ENCODE assay signal across 11 mouse cellular contexts in the genomic region with DNA sequence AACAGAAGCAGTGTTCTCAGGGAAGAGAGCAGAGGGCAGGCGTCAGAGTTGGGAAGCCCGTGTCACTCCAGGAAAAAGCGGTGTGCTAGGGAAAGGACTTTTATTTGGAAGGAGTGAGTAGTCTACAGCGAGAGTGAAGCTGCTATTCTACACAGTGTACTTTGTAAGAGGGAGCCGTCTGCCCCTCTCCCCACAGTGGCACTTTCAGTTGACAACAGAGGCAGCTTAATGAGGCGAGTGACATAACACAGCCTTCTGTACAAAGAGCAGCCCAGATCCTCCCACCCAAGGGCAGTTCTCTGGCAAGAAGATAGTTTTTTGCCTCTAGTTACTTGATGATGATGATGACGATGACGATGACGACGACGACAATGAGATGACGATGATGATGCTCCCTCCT. TPM values are rescaled to one million over a fixed set of nuclear protein-coding genes. Genes with fewer than 3 reads are reported as not detected.
DNase-seq lines count a peak whose midpoint lies in the region; ATAC-seq and TF ChIP-seq lines count a peak whose summit lies in the region.
"Had no signal": no experiment of that assay in that cellular context is flagged by ENCODE, and none has a peak within 500 bp of the region (broad histone marks: within the 10 kb centered on the region; RNA-seq: fewer than 3 reads in every experiment).

No protein-coding gene starts in this region.

- H3K27ac ChIP-seq in kidney, embryonic 14.5 days (ENCODE audit: low read depth, low read length): no peak overlapping the region
- peak overlapping the region; percentile 77 for H3K27ac ChIP-seq in thymus, adult 2 months (ENCODE audit: control insufficient read depth, insufficient read depth, low read length)
- no peak overlapping the region for H3K27ac ChIP-seq in hindbrain, embryonic 12.5 days
- H3K27ac ChIP-seq: embryonic facial prominence, embryonic 13.5 days had no signal

- no peak for TF ChIP-seq CTCF in thymus, adult 2 months (IDR thresholded peaks at IDR 0.05; ENCODE audit: borderline replicate concordance, control insufficient read depth, extremely low read depth, insufficient read depth, low read length, poor library complexity)

- no peak overlapping the region for H3K4me3 ChIP-seq in kidney, embryonic 14.5 days (ENCODE audit: low read length)
- H3K4me3 ChIP-seq in thymus, adult 2 months (ENCODE audit: control insufficient read depth, insufficient read depth, low read length): no peak overlapping the region
- no peak overlapping the region for H3K4me3 ChIP-seq in hindbrain, embryonic 12.5 days
- H3K4me3 ChIP-seq: embryonic facial prominence, embryonic 13.5 days had no signal

- ATAC-seq in kidney, embryonic 14.5 days (ENCODE audit: low FRiP score, low TSS enrichment): peak; percentile 96
- peak; percentile 73 for ATAC-seq in hindbrain, embryonic 12.5 days (ENCODE audit: low FRiP score)
- ATAC-seq in CD4-positive, CD25-positive, alpha-beta regulatory T cell, adult 4 months: no peak

- TF ChIP-seq POLR2A in thymus, adult 2 months (IDR thresholded peaks at IDR 0.05; ENCODE audit: control insufficient read depth, extremely low read depth, insufficient read depth, low read length, poor library complexity): no peak

- no peak for DNase-seq in kidney, adult 8-10 months
- no peak for DNase-seq in thymus, adult 2 months
- DNase-seq in thymus, postnatal 14 days: no peak
- peak; percentile 78 for DNase-seq in retina, postnatal 1 day
- no peak for DNase-seq in liver
- DNase-seq: gastrocnemius, postnatal 25 days had no signal

- 0 out of 2 replicates have a peak overlapping the region, but pooled peaks have one; percentile 5 for H3K4me2 ChIP-seq in kidney, embryonic 14.5 days (replicated peaks; ENCODE audit: low read depth, low read length)
- H3K4me2 ChIP-seq in hindbrain, embryonic 12.5 days (replicated peaks): no peak overlapping the region
- H3K4me2 ChIP-seq: embryonic facial prominence, embryonic 13.5 days had no signal

- no peak overlapping the region for H3K9ac ChIP-seq in kidney, embryonic 14.5 days (ENCODE audit: low read depth, low read length)
- H3K9ac ChIP-seq in hindbrain, embryonic 12.5 days: no peak overlapping the region
- H3K9ac ChIP-seq: embryonic facial prominence, embryonic 13.5 days had no signal

- peaks cover 11% of the 10 kb centered on the region for H3K27me3 ChIP-seq in kidney, embryonic 14.5 days (ENCODE audit: control insufficient read depth, insufficient read depth, low read length)
- no peaks in the 10 kb centered on the region for H3K27me3 ChIP-seq in thymus, adult 2 months (ENCODE audit: control insufficient read depth, insufficient read depth, low read length)
- no peaks in the 10 kb centered on the region for H3K27me3 ChIP-seq in hindbrain, embryonic 12.5 days
- H3K27me3 ChIP-seq: embryonic facial prominence, embryonic 13.5 days had no signal

- 0 out of 2 replicates have a peak, but pooled peaks cover 5% of the 10 kb centered on the region for H3K4me1 ChIP-seq in kidney, embryonic 14.5 days (ENCODE audit: control insufficient read depth, insufficient read depth, low read length)
- peaks cover 17% of the 10 kb centered on the region for H3K4me1 ChIP-seq in thymus, adult 2 months (replicated peaks; ENCODE audit: control insufficient read depth, insufficient read depth, low read length)
- peaks cover 5% of the 10 kb centered on the region; the same call in 1 of the 2 replicates for H3K4me1 ChIP-seq in hindbrain, embryonic 12.5 days
- H3K4me1 ChIP-seq: embryonic facial prominence, embryonic 13.5 days had no signal

- no peaks in the 10 kb centered on the region for H3K9me3 ChIP-seq in kidney, embryonic 14.5 days (ENCODE audit: control insufficient read depth, low read length)
- no peaks in the 10 kb centered on the region for H3K9me3 ChIP-seq in hindbrain, embryonic 12.5 days (replicated peaks)
- H3K9me3 ChIP-seq: embryonic facial prominence, embryonic 13.5 days had no signal

- H3K36me3 ChIP-seq in kidney, embryonic 14.5 days (ENCODE audit: control insufficient read depth, insufficient read depth, low read length): no peaks in the 10 kb centered on the region
- no peaks in the 10 kb centered on the region for H3K36me3 ChIP-seq in thymus, adult 2 months (ENCODE audit: control insufficient read depth, insufficient read depth, low read length)
- no peaks in the 10 kb centered on the region for H3K36me3 ChIP-seq in hindbrain, embryonic 12.5 days
- H3K36me3 ChIP-seq: embryonic facial prominence, embryonic 13.5 days had no signal

- whole genome bisulfite sequencing in kidney, embryonic 14.5 days: 18% methylated on average over 12 of the region's 12 CpGs
- 78% methylated on average over 12 of the region's 12 CpGs for WGBS in thymus, adult 2 months
- WGBS in hindbrain, embryonic 12.5 days: 35% methylated on average over 12 of the region's 12 CpGs

RNA-seq across cellular contexts. Expression of a gene that starts 52.5 kb away (rescaled TPM):
- 2.5 and 2.8 TPM in 2 replicates for polyA plus RNA-seq in kidney, embryonic 14.5 days (2014; fragmentation: Nextera tagmentation; extraction: Ambion mirVana)
- 2.2 and 2.4 TPM in 2 replicates for polyA plus RNA-seq in thymus, adult 2 months (2012; rRNA removed)
- 2.0 and 2.3 TPM in 2 replicates for polyA plus RNA-seq in hindbrain, embryonic 12.5 days (2016; fragmentation: Nextera tagmentation; extraction: Ambion mirVana)
- polyA plus RNA-seq in CD4-positive, CD25-positive, alpha-beta regulatory T cell, adult 4 months (2017; shearing (Covaris generic)): 1 to 10 TPM; 7.0 to 7.8 TPM
- polyA plus RNA-seq: small intestine, adult 2 months had no signal
